Mouse (Mus musculus) heart, adult 2 months (tissue): ENCODE measurements around the gene Zfp36l2.

Experiments
- CTCF ChIP-seq: fragments of 200-600 bp; IDR thresholded peaks from 2 replicates; pipeline ENCODE4 v1.8.1; 2022; ENCODE audit warnings: antibody characterized with exemption, mild to moderate bottlenecking, moderate library complexity
- EP300 ChIP-seq: fragments of 200-500 bp; IDR thresholded peaks from 2 replicates; pipeline ENCODE4 v1.6.1; 2011; ENCODE audit warnings: low read depth, low read length, control low read depth; ENCODE audit not compliant: insufficient read depth
- POLR2A ChIP-seq: fragments of 200-500 bp; IDR thresholded peaks from 2 replicates; pipeline ENCODE4 v1.6.1; 2011; ENCODE audit warnings: mild to moderate bottlenecking, low read depth, low read length, control low read depth; ENCODE audit not compliant: insufficient read depth

DNA sequence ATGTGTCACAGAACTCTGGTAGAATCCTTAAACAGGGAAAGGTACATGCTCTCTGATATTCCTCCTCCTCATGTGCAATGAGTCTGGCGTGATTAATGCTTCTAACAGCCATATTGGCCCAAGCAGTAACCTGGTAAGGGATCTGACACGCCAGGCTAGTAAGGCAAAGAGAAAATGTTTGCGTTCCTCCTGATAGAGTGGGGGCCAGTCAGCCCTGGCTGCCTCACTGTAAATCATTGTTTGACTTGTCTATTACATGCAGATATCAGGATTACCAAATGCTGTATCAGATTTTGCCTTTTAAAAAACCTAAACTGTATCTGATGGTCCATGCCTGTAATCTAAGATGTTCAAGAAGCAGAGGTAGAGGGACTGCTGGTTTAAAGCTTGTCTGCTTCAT lies 25.7 kb upstream of the Zfp36l2 start:
- no peak for TF ChIP-seq EP300
- TF ChIP-seq POLR2A, result no peak
- no peak for TF ChIP-seq CTCF
